Mouse (Mus musculus) intestine, embryonic 14.5 days (tissue): ENCODE measurements around the gene Cfap99. TPM values are rescaled to one million over a fixed set of nuclear protein-coding genes. Genes with fewer than 3 reads are reported as not detected.
A peak's percentile ranks its signal among the peaks of the same experiment; 100 is the strongest.

Experiments
- ATAC-seq: fragments of 200-750 bp; cut with Nextera tagmentation; replicated peaks from 2 replicates; pipeline ENCODE4 v1.8.0; 2017; ENCODE audit warnings: low read depth, moderate number of reproducible peaks, moderate TSS enrichment, moderate library complexity; ENCODE audit not compliant: low FRiP score, low TSS enrichment
- DNase-seq: peaks from one replicate; pipeline ENCODE4 v3.0.0-alpha.2; 2018; ENCODE audit warnings: low spot score
- H3K27ac ChIP-seq: fragments of 300-500 bp; sonication (generic); 2 replicates; pipeline ENCODE4 v1.5.1; 2014; ENCODE audit warnings: low read depth, mild to moderate bottlenecking, control low read depth
- H3K27me3 ChIP-seq: fragments of 300-500 bp; sonication (generic); replicated peaks from 2 replicates; pipeline ENCODE4 v1.6.1; 2014; ENCODE audit warnings: low read length, control low read depth; ENCODE audit not compliant: control insufficient read depth, insufficient read depth
- H3K36me3 ChIP-seq: fragments of 300-500 bp; sonication (generic); 2 replicates; pipeline ENCODE4 v1.6.1; 2014; ENCODE audit warnings: low read length, control low read depth; ENCODE audit not compliant: control insufficient read depth, insufficient read depth
- H3K4me1 ChIP-seq: fragments of 300-500 bp; sonication (generic); replicated peaks from 2 replicates; pipeline ENCODE4 v1.6.1; 2014; ENCODE audit warnings: low read length, control low read depth, mixed read lengths; ENCODE audit not compliant: control insufficient read depth, insufficient read depth
- H3K4me2 ChIP-seq: fragments of 300-500 bp; sonication (generic); 2 replicates; pipeline ENCODE4 v1.6.1; 2014; ENCODE audit warnings: low read length
- H3K4me3 ChIP-seq: fragments of 300-500 bp; sonication (generic); 2 replicates; pipeline ENCODE4 v1.5.1; 2014; ENCODE audit warnings: low read depth, low read length, control low read depth, mixed read lengths
- H3K9ac ChIP-seq: fragments of 300-500 bp; sonication (generic); 2 replicates; pipeline ENCODE4 v1.6.1; 2014; ENCODE audit warnings: mild to moderate bottlenecking, low read length
- H3K9me3 ChIP-seq: fragments of 300-500 bp; sonication (generic); 2 replicates; pipeline ENCODE4 v1.6.1; 2016; ENCODE audit warnings: low read length, control low read depth; ENCODE audit not compliant: control insufficient read depth
- WGBS: fragments of 180-500 bp; shearing (Covaris S2); extraction: QIAGEN DNeasy Blood & Tissue Kit; methylation state at CpG from one replicate; pipeline ENCODE4 v1.1.7; 2014; 5-methylcytosine and 5-hydroxymethylcytosine counted together
- polyA plus RNA-seq: library from polyadenylated mRNA; unstranded; fragments of >200 nt; fragmentation: Nextera tagmentation; extraction: Ambion mirVana; gene quantifications from 2 replicates; pipeline ENCODE4 v1.2.1, GENCODE M21; 2014

Cfap99 gene
- polyA plus RNA-seq, 1 experiment from 2014 or later = not detected

DNA sequence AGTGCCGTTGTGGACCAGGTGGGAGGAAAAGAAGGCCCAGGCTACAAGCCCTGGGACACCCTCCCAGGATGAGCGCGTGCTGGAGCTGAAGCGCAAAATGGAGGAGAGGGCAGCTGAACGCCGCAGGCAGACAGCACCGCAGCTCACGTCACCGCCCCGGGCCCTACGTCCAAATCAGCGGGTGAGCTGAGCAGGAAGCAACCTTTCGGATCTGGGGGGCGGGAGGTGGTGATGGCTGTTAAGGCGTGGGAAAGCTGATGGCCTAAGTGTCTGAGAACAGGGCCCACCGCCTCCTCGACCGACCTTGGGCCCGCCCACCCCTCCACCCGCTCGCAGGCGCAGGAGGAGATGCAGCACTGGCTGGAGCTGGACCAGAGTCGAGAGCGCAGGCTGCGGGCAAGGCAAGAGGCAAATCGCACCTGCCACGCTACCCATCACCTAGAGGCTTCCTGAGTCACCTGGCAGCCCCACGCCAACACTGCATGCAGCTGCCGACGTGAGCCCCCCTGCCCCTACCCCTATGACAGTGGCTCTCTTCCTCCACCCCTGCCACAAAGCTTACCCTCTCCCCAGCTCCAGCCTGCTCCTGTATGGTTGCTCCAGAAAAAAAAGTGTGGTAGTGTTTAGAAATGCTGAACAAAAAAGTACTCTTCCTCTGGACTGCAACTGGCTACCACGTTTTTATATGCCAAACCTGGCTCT lies 38.6 kb downstream of the Cfap99 start:
- ATAC-seq = peak; percentile 56
- DNase-seq = peak; percentile 81
- Histone ChIP-seq H3K4me2 (peak overlapping the region; percentile 65), H3K4me3 (peak overlapping the region; percentile 30), H3K36me3 (no peaks in the 10 kb centered on the region), H3K9me3 (no peaks in the 10 kb centered on the region), H3K9ac (peak overlapping the region; percentile 56), H3K27me3 (no peaks in the 10 kb centered on the region), H3K27ac (no peak overlapping the region), H3K4me1 (0 out of 2 replicates have a peak, but pooled peaks cover 7% of the 10 kb centered on the region)
- WGBS = 10% methylated on average over 31 of the region's 31 CpGs

DNA sequence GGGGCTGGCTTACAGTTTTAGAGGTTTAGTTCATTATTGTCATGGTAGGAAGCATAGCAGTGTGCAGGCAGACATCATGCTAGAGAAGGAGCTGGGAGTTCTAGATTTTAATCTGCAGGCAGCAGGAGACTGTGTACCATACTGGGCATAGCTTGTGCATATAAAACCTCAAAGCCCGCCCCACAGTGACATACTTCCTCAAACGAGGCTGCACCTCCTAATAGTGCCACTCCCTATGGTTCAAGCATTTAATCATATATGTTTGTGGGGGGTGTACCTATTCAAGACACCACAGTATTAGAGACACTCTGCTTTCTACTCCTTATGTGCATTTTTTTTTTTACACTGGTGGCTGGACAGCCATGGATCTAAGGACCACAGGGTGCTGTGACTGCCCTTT lies 41.7 kb downstream of the Cfap99 start:
- no peak overlapping the region for H3K4me3 ChIP-seq
- H3K4me1 ChIP-seq = peaks cover 8% of the 10 kb centered on the region; the same call in 1 of the 2 replicates
- no peak for ATAC-seq
- no peak overlapping the region for H3K27ac ChIP-seq
- 78% methylated on average over 2 of the region's 2 CpGs for WGBS
- H3K4me2 ChIP-seq = no peak overlapping the region
- H3K27me3 ChIP-seq = no peaks in the 10 kb centered on the region
- H3K36me3 ChIP-seq = no peaks in the 10 kb centered on the region
- DNase-seq = no peak
- H3K9ac ChIP-seq = no peak overlapping the region
- no peaks in the 10 kb centered on the region for H3K9me3 ChIP-seq

DNA sequence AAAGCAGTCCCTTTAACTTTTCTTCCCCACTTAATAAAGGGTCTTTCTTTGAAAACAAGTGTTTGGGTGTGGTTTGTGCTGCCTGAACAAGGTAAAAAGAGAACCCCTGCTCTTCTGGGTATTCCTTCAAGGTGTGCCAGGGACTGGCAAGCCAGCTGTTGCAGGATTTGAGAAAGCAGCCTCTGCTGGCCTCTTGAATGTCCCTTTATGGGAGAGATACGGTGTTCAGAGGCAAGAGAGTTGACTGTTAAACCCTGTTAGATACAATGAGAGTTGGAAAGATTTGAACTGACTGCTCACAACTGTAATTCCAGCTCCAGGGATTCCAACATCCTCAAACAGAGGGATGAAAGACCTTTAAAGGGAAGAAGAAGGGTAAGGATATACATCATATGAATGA lies 45.7 kb downstream of the Cfap99 start:
- no peaks in the 10 kb centered on the region for H3K9me3 ChIP-seq
- 82% methylated on average over 1 of the region's 1 CpGs for WGBS
- no peak overlapping the region for H3K27ac ChIP-seq
- H3K4me2 ChIP-seq = no peak overlapping the region
- H3K4me3 ChIP-seq = no peak overlapping the region
- ATAC-seq (no peak), DNase-seq (no peak)
- H3K27me3 ChIP-seq = no peaks in the 10 kb centered on the region
- H3K9ac ChIP-seq = no peak overlapping the region
- H3K4me1 ChIP-seq = peaks cover 14% of the 10 kb centered on the region
- peaks cover 6% of the 10 kb centered on the region; the same call in 1 of the 2 replicates for H3K36me3 ChIP-seq

DNA sequence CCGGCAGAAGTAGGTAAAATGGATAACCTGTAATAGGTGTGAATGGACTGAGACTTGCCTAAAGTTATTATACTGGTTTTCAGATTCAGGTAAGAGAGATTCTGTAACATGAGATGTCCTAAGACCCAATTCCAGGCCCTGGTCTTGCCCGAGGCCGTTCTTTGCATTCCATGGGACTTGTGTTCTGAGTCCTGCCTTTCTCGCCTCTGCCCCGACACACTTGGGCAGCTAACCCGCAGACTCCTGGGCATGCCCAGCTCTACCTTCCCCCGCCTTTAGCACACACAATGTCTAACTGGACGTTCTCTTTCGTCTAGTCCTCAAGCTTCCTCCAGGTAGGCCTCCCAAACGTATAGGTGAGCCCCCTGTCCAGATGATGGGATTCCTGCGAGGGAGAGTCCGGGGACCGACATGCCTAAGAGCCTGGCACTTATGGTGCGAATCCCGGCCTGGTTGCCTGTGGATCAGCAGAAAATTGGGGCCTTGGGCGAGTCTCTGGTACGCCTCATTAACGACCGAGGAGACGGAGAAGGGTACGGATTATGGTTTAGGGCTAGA lies 47.2 kb downstream of the Cfap99 start:
- H3K4me2 ChIP-seq = peak overlapping the region; percentile 95
- no peaks in the 10 kb centered on the region for H3K9me3 ChIP-seq
- peaks cover 11% of the 10 kb centered on the region; the same call in 1 of the 2 replicates for H3K36me3 ChIP-seq
- peak overlapping the region; percentile 88 for H3K27ac ChIP-seq
- H3K27me3 ChIP-seq = no peaks in the 10 kb centered on the region
- DNase-seq (no peak), ATAC-seq (no peak; the same call in none of the 2 replicates)
- WGBS = 1% methylated on average over 21 of the region's 21 CpGs
- peaks cover 14% of the 10 kb centered on the region for H3K4me1 ChIP-seq
- H3K4me3 ChIP-seq = peak overlapping the region; percentile 73
- H3K9ac ChIP-seq = peak overlapping the region; percentile 98

DNA sequence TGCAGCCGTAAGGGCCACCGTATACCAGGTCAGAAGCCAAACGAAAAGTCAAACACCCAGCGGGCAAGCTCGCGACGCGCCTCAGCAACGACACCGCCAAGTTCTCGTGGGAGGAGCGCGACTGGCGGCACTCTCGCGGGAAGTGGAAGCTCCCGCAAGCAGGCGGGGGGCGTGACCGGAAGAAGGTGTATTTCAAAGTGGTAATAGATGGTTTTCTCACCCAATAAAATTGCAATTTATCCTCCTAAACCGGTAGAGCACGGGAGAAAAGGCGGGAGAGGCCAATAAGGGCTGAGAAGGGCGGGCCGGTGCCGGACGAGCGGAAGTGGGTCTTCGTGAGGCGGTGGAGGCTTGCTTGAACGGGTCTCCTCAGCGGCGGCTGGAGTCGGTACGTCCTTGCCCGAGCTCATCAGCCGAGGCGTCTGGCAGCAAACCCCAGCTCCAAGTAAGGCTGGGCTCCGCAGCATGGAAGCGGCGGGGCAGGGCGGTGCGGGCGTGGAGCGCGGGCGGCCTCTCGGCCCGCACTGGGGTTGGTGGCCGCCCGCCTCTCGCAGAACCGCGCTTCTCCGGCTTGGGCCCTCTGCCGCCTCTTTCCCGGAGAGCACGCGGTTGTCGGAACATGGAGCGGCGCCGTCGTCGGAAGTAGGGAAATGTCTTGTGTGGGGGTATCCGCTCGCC lies 47.8 kb downstream of the Cfap99 start, which contains the start of gene Rnf4:
Gene Rnf4 (plus strand): TSS at position 193 of the 678 bp plus-strand sequence.
- peak within 1 kb of the TSS; percentile 73 for H3K4me3 ChIP-seq
- DNase-seq = peak; percentile 97
- peaks cover 11% of the 10 kb centered on the region; the same call in 1 of the 2 replicates for H3K36me3 ChIP-seq
- peaks cover 14% of the 10 kb centered on the region for H3K4me1 ChIP-seq
- peak within 1 kb of the TSS; percentile 98 for H3K27ac ChIP-seq
- WGBS = under 1% methylated on average over 67 of the region's 67 CpGs
- H3K9me3 ChIP-seq = no peaks in the 10 kb centered on the region
- peak within 1 kb of the TSS; percentile 95 for H3K4me2 ChIP-seq
- H3K9ac ChIP-seq = peak within 1 kb of the TSS; percentile 98
- peak; percentile 95 for ATAC-seq
- H3K27me3 ChIP-seq = no peaks in the 10 kb centered on the region

DNA sequence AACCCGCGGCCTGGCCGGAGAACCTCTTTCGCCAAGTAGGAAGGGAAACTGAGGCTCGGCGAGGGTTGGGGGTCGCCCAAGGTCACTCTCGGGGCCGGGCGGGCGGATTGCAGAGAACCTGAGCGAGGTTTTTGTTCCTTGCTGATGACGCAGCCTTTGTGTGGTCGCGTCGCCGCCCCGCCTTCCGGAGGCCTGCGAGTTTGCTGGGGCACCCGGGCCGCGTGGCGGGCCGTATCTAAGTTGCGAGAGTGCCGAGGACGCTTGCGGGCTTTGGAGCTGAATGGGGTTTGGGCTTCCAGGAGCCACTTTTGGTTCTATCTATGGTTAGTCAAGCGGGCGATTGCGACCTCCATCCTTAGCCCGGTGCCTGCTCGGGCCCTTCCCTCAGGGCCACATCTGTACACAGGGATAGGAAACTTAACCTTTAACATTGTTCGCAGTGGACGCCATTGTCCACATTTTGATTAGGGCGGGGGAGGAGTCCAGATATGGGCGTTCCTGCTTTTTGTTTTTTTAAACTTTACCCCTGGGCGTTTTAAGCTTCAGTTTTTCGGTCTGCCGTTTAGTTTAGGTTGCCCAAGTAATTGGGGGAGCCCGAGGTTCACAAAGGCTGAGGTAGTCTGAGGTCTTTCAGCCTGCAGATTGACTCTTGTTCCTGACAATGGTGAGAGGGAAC lies 48.5 kb downstream of the Cfap99 start:
- Histone ChIP-seq H3K27ac (peak overlapping the region; percentile 98), H3K9ac (peak overlapping the region; percentile 96), H3K4me3 (peak overlapping the region; percentile 73), H3K36me3 (peaks cover 11% of the 10 kb centered on the region; the same call in 1 of the 2 replicates), H3K9me3 (no peaks in the 10 kb centered on the region), H3K27me3 (no peaks in the 10 kb centered on the region), H3K4me2 (peak overlapping the region; percentile 64), H3K4me1 (peaks cover 14% of the 10 kb centered on the region)
- peak; percentile 51 for ATAC-seq
- WGBS = under 1% methylated on average over 42 of the region's 42 CpGs
- DNase-seq = peak; percentile 86

DNA sequence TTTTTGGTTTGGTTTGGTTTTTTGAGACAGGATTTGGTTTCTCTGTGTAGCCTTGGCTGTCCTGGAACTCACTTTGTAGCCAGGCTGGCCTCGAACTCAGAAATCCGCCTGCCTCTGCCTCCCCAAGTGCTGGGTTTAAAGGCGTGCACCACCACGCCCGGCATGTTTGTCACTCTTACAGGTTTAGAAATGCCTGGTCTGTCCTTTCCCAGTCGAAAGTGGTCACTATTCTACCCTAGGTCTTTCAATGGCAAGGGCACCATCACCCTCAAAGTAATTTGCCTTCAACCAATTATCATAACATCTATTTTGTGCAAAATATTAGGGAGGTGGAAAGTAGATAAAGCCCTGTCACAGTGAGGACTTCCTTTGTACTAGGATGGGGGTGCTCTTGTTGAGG lies 51.8 kb downstream of the Cfap99 start:
- 94% methylated on average over 6 of the region's 6 CpGs for WGBS
- DNase-seq = no peak

DNA sequence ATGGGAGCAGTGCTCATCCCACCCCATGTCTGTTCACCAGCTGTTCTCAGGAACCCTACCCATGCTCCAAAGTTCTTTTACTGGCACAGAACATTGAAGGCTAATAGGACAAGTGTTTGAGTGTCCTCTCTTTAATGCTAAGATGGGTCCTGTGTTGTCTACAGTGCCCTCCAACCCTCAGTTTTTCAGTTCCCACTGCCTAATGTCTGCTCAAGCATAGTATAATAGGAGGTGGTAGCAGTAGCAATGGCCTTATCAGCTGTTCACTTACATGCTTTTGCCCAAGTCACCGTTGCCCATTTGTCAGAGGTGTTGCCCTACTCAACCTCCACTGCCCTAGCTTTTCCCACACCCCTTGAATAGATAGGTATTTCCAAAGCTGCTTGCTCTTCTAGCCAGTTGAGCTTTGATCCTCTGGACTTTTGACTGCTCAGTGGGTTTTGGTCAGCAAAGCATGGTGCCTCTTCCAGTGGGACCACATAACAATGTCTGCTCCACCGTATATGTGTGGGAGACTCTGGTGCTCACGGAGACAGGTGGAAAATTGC lies 63.8 kb downstream of the Cfap99 start:
- no peak overlapping the region for H3K27ac ChIP-seq
- H3K4me2 ChIP-seq = no peak overlapping the region
- 95% methylated on average over 3 of the region's 3 CpGs for WGBS
- ATAC-seq = no peak
- peaks cover 91% of the 10 kb centered on the region for H3K36me3 ChIP-seq
- H3K9ac ChIP-seq = no peak overlapping the region
- H3K4me1 ChIP-seq = no peaks in the 10 kb centered on the region
- no peak for DNase-seq
- H3K4me3 ChIP-seq = no peak overlapping the region
- no peaks in the 10 kb centered on the region for H3K9me3 ChIP-seq
- H3K27me3 ChIP-seq = no peaks in the 10 kb centered on the region

More for the DNA sequence above, 51.8 kb downstream of the Cfap99 start:
- Histone ChIP-seq H3K4me2 (no peak overlapping the region), H3K4me1 (peaks cover 12% of the 10 kb centered on the region), H3K9ac (no peak overlapping the region), H3K27ac (no peak overlapping the region), H3K27me3 (no peaks in the 10 kb centered on the region), H3K36me3 (peaks cover 39% of the 10 kb centered on the region), H3K4me3 (no peak overlapping the region), H3K9me3 (no peaks in the 10 kb centered on the region)
- ATAC-seq = no peak
